Mouse (Mus musculus): ENCODE results near the gene Pdk1. TPM values are rescaled to one million over a fixed set of nuclear protein-coding genes. Genes with fewer than 3 reads are reported as not detected.

Gene Pdk1
- polyA plus RNA-seq, 1 experiment from 2014 or later: 118 TPM

- Histone ChIP-seq H3K27ac (ENCODE audit: low read length) (peak overlapping the region; percentile 51; the same call in 1 of the 2 replicates), H3K27me3 (ENCODE audit: control insufficient read depth, insufficient read depth, low read length) (no peaks in the 10 kb centered on the region), H3K9me3 (replicated peaks; ENCODE audit: control insufficient read depth, low read length) (no peaks in the 10 kb centered on the region), H3K4me2 (ENCODE audit: low read depth, low read length) (no peak overlapping the region), H3K36me3 (ENCODE audit: control insufficient read depth, insufficient read depth) (no peaks in the 10 kb centered on the region), H3K4me1 (ENCODE audit: control insufficient read depth, insufficient read depth, low read length) (peaks cover 4% of the 10 kb centered on the region; the same call in 1 of the 2 replicates), H3K9ac (ENCODE audit: low read length) (no peak overlapping the region), H3K4me3 (ENCODE audit: low read length) (no peak overlapping the region)
- WGBS: 75% methylated on average over 3 of the region's 3 CpGs
- ATAC-seq (replicated peaks; ENCODE audit: extremely low read depth, insufficient read depth, low FRiP score): no peak
Observed at GRCm38 (mm10) chr2:71867019-71867418, 6.0 kb upstream of the Pdk1 start.

DNA sequence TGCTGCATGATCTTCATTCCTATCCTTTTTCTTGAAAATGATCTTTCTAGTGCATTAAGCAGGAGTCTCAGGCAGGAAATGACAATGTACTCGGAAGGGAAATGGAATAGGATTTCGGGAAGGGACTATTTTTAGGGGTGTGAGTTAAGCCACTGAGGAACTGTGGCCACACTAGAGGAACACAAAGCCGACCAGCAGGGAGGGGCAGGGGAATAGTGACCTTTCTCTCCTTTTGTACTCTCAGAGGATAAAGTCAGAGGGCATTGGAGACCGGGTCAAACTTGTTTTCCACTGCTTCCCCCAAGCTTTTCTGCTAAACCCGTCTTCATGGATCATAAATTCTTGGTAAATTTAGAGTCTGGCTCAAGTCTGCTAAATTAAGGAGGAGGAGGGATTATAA lies 5.5 kb upstream of the Pdk1 start:
- Histone ChIP-seq H3K9me3 (replicated peaks; ENCODE audit: control insufficient read depth, low read length) (no peaks in the 10 kb centered on the region), H3K4me1 (ENCODE audit: control insufficient read depth, insufficient read depth, low read length) (peaks cover 6% of the 10 kb centered on the region), H3K4me2 (ENCODE audit: low read depth, low read length) (no peak overlapping the region), H3K27ac (ENCODE audit: low read length) (peak overlapping the region; percentile 58), H3K4me3 (ENCODE audit: low read length) (no peak overlapping the region), H3K9ac (ENCODE audit: low read length) (no peak overlapping the region), H3K27me3 (ENCODE audit: control insufficient read depth, insufficient read depth, low read length) (no peaks in the 10 kb centered on the region), H3K36me3 (ENCODE audit: control insufficient read depth, insufficient read depth) (no peaks in the 10 kb centered on the region)
- ATAC-seq (replicated peaks; ENCODE audit: extremely low read depth, insufficient read depth, low FRiP score): peak; percentile 23; the same call in 1 of the 2 replicates
- WGBS: 19% methylated on average over 5 of the region's 5 CpGs

DNA sequence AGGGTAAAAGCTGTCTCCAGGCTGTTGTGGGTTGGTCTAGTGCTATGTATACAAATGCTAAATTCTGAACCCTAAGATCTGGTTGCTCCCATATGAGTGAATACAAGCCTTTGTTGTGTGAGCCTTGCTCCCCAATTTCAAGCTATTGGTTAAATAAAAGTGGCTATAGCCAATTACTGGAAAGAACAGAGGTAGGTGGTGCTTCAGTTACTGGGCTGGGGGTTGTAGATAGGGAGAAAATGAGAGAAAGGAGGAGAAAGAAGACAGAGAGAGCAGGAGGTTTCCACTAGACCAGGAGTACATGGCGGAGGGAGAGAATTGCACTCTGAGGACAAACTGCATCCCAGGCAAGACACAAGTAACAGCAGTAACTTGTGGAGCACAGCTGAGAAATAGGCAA lies 4.8 kb upstream of the Pdk1 start:
- H3K36me3 ChIP-seq (ENCODE audit: control insufficient read depth, insufficient read depth): no peaks in the 10 kb centered on the region
- H3K9ac ChIP-seq (ENCODE audit: low read length): no peak overlapping the region
- H3K4me1 ChIP-seq (ENCODE audit: control insufficient read depth, insufficient read depth, low read length): peaks cover 8% of the 10 kb centered on the region
- H3K27ac ChIP-seq (ENCODE audit: low read length): no peak overlapping the region
- 91% methylated on average over 1 of the region's 1 CpGs for WGBS
- ATAC-seq (replicated peaks; ENCODE audit: extremely low read depth, insufficient read depth, low FRiP score): no peak
- no peak overlapping the region for H3K4me3 ChIP-seq (ENCODE audit: low read length)
- H3K27me3 ChIP-seq (ENCODE audit: control insufficient read depth, insufficient read depth, low read length): no peaks in the 10 kb centered on the region
- no peak overlapping the region for H3K4me2 ChIP-seq (ENCODE audit: low read depth, low read length)
- no peaks in the 10 kb centered on the region for H3K9me3 ChIP-seq (replicated peaks; ENCODE audit: control insufficient read depth, low read length)

DNA sequence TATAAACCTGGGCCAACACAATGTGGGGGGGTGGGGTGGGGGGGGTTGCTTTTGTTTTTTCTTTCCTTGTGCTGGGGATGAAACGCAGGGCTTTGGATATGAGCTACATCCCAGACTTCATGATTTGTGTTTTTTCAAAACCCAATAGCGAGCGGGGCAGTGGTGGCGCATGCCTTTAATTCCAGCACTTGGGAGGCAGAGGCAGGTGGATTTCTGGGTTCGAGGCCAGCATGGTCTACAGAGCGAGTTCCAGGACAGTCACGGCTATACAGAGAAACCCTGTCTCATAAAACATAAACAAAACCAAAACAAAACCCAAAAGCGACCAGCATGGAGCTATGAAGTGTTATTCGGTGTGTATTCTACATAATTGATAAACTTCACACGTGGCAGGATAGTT lies 883 bp upstream of the Pdk1 start:
- peak overlapping the region; percentile 74 for H3K9ac ChIP-seq (ENCODE audit: low read length)
- H3K4me3 ChIP-seq (ENCODE audit: low read length): peak overlapping the region; percentile 81
- no peaks in the 10 kb centered on the region for H3K27me3 ChIP-seq (ENCODE audit: control insufficient read depth, insufficient read depth, low read length)
- H3K4me1 ChIP-seq (ENCODE audit: control insufficient read depth, insufficient read depth, low read length): peaks cover 29% of the 10 kb centered on the region
- no peak for ATAC-seq (replicated peaks; ENCODE audit: extremely low read depth, insufficient read depth, low FRiP score)
- H3K27ac ChIP-seq (ENCODE audit: low read length): peak overlapping the region; percentile 98
- 76% methylated on average over 10 of the region's 10 CpGs for WGBS
- H3K9me3 ChIP-seq (replicated peaks; ENCODE audit: control insufficient read depth, low read length): no peaks in the 10 kb centered on the region
- no peaks in the 10 kb centered on the region for H3K36me3 ChIP-seq (ENCODE audit: control insufficient read depth, insufficient read depth)
- peak overlapping the region; percentile 71 for H3K4me2 ChIP-seq (ENCODE audit: low read depth, low read length)

DNA sequence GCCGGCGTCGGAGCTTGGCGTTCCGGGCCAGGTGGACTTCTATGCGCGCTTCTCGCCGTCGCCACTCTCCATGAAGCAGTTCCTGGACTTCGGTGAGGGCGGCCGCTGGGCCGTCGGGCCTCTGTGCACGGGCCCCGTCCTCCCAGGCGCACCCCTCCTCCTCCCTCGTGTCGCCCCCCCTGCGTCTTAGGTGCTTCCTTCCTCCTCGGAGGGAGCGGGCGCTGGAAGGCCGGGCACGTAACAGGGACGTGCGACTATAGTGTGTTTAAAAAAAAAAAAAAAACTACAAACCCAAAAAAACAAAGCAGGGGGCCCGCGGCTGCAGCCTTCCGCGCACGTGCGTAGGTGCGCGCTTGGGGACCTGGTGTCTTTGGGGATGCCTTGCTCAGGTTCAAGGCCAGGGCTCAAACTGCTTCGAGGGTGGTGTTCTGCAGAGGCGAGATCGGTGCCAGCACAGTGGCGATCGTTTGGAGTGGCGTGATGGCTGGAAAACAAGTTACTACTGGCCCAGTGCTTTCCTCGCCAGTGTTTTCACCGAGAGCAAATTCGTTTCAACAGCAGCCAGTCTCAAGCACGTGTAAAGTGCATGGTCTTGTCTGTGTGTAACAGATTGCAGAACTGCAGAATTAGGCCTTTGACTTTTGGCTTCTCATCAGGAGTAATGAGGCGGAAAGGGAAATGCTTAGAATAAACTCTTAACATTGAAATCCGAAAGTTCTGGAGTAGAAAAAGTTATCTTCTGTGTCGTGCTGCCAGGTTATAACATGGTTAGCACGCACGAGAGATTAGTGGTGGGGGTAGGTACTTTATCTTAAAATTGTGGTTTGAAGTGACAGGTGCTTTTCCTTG lies 674 bp downstream of the Pdk1 start:
- 2% methylated on average over 50 of the region's 51 CpGs for whole genome bisulfite sequencing
- Histone ChIP-seq H3K4me1 (ENCODE audit: control insufficient read depth, insufficient read depth, low read length) (peaks cover 30% of the 10 kb centered on the region), H3K27me3 (ENCODE audit: control insufficient read depth, insufficient read depth, low read length) (no peaks in the 10 kb centered on the region), H3K4me3 (ENCODE audit: low read length) (peak overlapping the region; percentile 81), H3K4me2 (ENCODE audit: low read depth, low read length) (peak overlapping the region; percentile 76), H3K36me3 (ENCODE audit: control insufficient read depth, insufficient read depth) (no peaks in the 10 kb centered on the region), H3K27ac (ENCODE audit: low read length) (peak overlapping the region; percentile 98), H3K9ac (ENCODE audit: low read length) (peak overlapping the region; percentile 93), H3K9me3 (replicated peaks; ENCODE audit: control insufficient read depth, low read length) (no peaks in the 10 kb centered on the region)
- peak; percentile 50 for ATAC-seq (replicated peaks; ENCODE audit: extremely low read depth, insufficient read depth, low FRiP score)

- Histone ChIP-seq H3K4me3 (ENCODE audit: low read length) (peak overlapping the region; percentile 81), H3K27me3 (ENCODE audit: control insufficient read depth, insufficient read depth, low read length) (no peaks in the 10 kb centered on the region), H3K27ac (ENCODE audit: low read length) (peak overlapping the region; percentile 98), H3K4me1 (ENCODE audit: control insufficient read depth, insufficient read depth, low read length) (peaks cover 30% of the 10 kb centered on the region), H3K4me2 (ENCODE audit: low read depth, low read length) (peak overlapping the region; percentile 76), H3K9me3 (replicated peaks; ENCODE audit: control insufficient read depth, low read length) (no peaks in the 10 kb centered on the region), H3K36me3 (ENCODE audit: control insufficient read depth, insufficient read depth) (no peaks in the 10 kb centered on the region), H3K9ac (ENCODE audit: low read length) (peak overlapping the region; percentile 93)
- no peak for ATAC-seq (replicated peaks; ENCODE audit: extremely low read depth, insufficient read depth, low FRiP score)
- WGBS: 52% methylated on average over 2 of the region's 2 CpGs
Observed at GRCm38 (mm10) chr2:71874422-71874821, 1.4 kb downstream of the Pdk1 start.

GRCm38 (mm10) chr2:71874836-71875235 lies 1.8 kb downstream of the Pdk1 start:
- peak overlapping the region; percentile 81 for H3K4me3 ChIP-seq (ENCODE audit: low read length)

GRCm38 (mm10) chr2:71877865-71878264 lies 4.8 kb downstream of the Pdk1 start:
- H3K4me2 ChIP-seq (ENCODE audit: low read depth, low read length): no peak overlapping the region
- H3K9ac ChIP-seq (ENCODE audit: low read length): no peak overlapping the region
- H3K27me3 ChIP-seq (ENCODE audit: control insufficient read depth, insufficient read depth, low read length): no peaks in the 10 kb centered on the region
- ATAC-seq (replicated peaks; ENCODE audit: extremely low read depth, insufficient read depth, low FRiP score): no peak
- H3K4me1 ChIP-seq (ENCODE audit: control insufficient read depth, insufficient read depth, low read length): peaks cover 26% of the 10 kb centered on the region
- no peaks in the 10 kb centered on the region for H3K9me3 ChIP-seq (replicated peaks; ENCODE audit: control insufficient read depth, low read length)
- peaks cover 16% of the 10 kb centered on the region for H3K36me3 ChIP-seq (ENCODE audit: control insufficient read depth, insufficient read depth)
- H3K27ac ChIP-seq (ENCODE audit: low read length): 0 out of 2 replicates have a peak overlapping the region, but pooled peaks have one; percentile 23
- WGBS: 75% methylated on average over 4 of the region's 4 CpGs
- no peak overlapping the region for H3K4me3 ChIP-seq (ENCODE audit: low read length)

More at GRCm38 (mm10) chr2:71874836-71875235, 1.8 kb downstream of the Pdk1 start:
- no peaks in the 10 kb centered on the region for H3K36me3 ChIP-seq (ENCODE audit: control insufficient read depth, insufficient read depth)
- peak overlapping the region; percentile 76 for H3K4me2 ChIP-seq (ENCODE audit: low read depth, low read length)
- no peaks in the 10 kb centered on the region for H3K9me3 ChIP-seq (replicated peaks; ENCODE audit: control insufficient read depth, low read length)
- ATAC-seq (replicated peaks; ENCODE audit: extremely low read depth, insufficient read depth, low FRiP score): no peak
- WGBS: 73% methylated on average over 2 of the region's 2 CpGs
- no peaks in the 10 kb centered on the region for H3K27me3 ChIP-seq (ENCODE audit: control insufficient read depth, insufficient read depth, low read length)
- peaks cover 30% of the 10 kb centered on the region for H3K4me1 ChIP-seq (ENCODE audit: control insufficient read depth, insufficient read depth, low read length)
- H3K9ac ChIP-seq (ENCODE audit: low read length): peak overlapping the region; percentile 59
- H3K27ac ChIP-seq (ENCODE audit: low read length): peak overlapping the region; percentile 63

GRCm38 (mm10) chr2:71878441-71878840 lies 5.4 kb downstream of the Pdk1 start:
- Histone ChIP-seq H3K36me3 (ENCODE audit: control insufficient read depth, insufficient read depth) (peaks cover 22% of the 10 kb centered on the region), H3K27me3 (ENCODE audit: control insufficient read depth, insufficient read depth, low read length) (no peaks in the 10 kb centered on the region), H3K4me3 (ENCODE audit: low read length) (no peak overlapping the region), H3K4me2 (ENCODE audit: low read depth, low read length) (no peak overlapping the region), H3K9ac (ENCODE audit: low read length) (no peak overlapping the region), H3K4me1 (ENCODE audit: control insufficient read depth, insufficient read depth, low read length) (peaks cover 26% of the 10 kb centered on the region), H3K27ac (ENCODE audit: low read length) (no peak overlapping the region), H3K9me3 (replicated peaks; ENCODE audit: control insufficient read depth, low read length) (no peaks in the 10 kb centered on the region)
- WGBS: 45% methylated on average over 2 of the region's 2 CpGs
- ATAC-seq (replicated peaks; ENCODE audit: extremely low read depth, insufficient read depth, low FRiP score): no peak
